Mouse (Mus musculus): Measurements from ENCODE around the gene Fdxacb1.

DNA sequence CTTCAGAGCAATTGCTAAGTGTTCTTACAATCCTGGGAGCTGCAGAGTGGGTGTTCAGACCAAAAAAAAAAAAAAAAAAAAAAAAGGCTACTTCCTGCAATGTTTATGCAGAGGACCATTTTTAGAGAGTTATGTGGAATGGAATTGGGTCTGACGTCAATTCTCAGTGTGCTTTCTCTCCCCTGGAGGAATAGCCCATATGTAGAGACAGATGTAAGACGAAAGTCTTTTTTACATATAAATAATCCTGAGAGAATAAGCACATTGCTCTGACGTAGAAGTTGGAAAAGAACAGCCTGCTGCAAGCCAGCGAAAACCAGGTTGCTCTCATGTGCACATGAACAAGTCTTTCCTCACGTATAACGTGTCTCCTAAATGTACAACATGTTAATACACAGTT is 51.7 kb downstream of the Fdxacb1 start:
- TF ChIP-seq CTCF (IDR thresholded peaks at IDR 0.05; ENCODE audit: borderline replicate concordance, insufficient read depth, low read depth, low read length), result no peak
- TF ChIP-seq POLR2A (IDR thresholded peaks at IDR 0.05; ENCODE audit: borderline replicate concordance, insufficient read depth, low read length), result no peak

Measured in cerebellum, adult 2 months (tissue).